Mouse (Mus musculus): ENCODE measurements around the gene Hps4. TPM values are rescaled to one million over a fixed set of nuclear protein-coding genes. Genes with fewer than 3 reads are reported as not detected.

The Hps4 gene
- total and polyA plus RNA-seq, 2 experiments, result 12.3 to 30.9 TPM

DNA sequence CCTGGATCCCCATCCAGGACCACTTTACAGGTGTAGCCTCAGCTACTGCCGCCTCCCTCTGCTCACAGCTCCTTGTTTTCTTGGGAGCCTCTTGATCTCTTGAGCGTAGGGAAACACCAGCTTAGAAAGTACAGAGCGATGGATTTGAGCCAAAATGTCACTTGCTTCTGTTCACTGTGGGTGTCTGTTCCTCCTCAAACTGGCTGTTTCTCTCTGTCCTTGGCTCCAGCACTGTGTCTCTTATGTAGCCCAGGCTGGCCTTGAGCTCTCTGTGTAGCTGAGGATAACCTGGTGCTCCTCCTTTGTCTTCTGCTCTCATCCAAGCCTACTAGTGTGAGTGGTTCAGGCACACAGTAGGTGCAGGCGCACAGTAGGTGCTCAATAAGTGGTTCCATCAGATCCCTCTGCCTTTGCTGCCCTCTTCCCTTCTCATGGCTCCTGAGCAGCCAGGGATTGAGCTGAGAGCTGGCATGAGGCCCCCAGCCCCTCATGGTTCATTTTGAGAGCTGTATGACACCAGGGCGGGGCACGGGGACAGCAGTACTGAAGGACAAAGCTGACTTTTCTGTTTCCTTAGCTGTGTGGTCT is 42.1 kb upstream of the Hps4 start:
- no peak overlapping the region for H3K4me3 ChIP-seq (ENCODE audit: insufficient read depth, low read depth, low read length)
- H3K27me3 ChIP-seq (ENCODE audit: control insufficient read depth, insufficient read depth, low read length), result no peaks in the 10 kb centered on the region
- H3K27ac ChIP-seq (replicated peaks; ENCODE audit: insufficient read depth, low read depth, low read length), result no peak overlapping the region
- no peak for TF ChIP-seq POLR2A (IDR thresholded peaks at IDR 0.05; ENCODE audit: extremely low read depth, insufficient read depth, low read length)
- TF ChIP-seq CTCF (IDR thresholded peaks at IDR 0.05; ENCODE audit: low read depth, low read length), result no peak
- H3K36me3 ChIP-seq (ENCODE audit: control insufficient read depth, insufficient read depth, low read length), result no peaks in the 10 kb centered on the region
- DNase-seq (ENCODE audit: extremely low read depth, low read depth, low spot score), result peak; percentile 27
- H3K79me2 ChIP-seq (ENCODE audit: control insufficient read depth, insufficient read depth, low read length), result peaks cover 29% of the 10 kb centered on the region
- H3K9ac ChIP-seq (ENCODE audit: low read depth, low read length), result no peak overlapping the region
- WGBS, result 86% methylated on average over 6 of the region's 6 CpGs
- peaks cover 57% of the 10 kb centered on the region for H3K4me1 ChIP-seq (ENCODE audit: control insufficient read depth, insufficient read depth, low read length)

DNA sequence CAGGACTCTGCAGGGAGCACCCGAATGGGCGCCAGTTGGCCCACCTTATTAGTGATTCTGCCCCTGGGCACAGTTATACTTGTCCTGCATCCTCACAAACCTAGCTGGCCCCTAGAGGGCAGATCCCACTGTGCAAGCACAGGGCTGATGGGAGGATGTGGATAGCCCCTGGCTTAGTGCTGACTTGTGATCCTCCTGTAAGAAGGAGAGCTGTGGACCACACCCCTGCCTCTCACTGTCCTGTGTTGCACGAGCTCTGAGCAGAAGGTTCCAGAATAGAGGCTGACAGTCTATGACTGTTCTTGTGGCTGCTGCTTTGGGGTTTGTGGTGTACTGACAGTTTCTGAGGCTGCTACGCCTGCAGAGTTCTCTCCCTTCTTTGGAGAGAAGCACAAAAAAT is 41.2 kb upstream of the Hps4 start:
- Histone ChIP-seq H3K27me3 (ENCODE audit: control insufficient read depth, insufficient read depth, low read length) (no peaks in the 10 kb centered on the region), H3K79me2 (ENCODE audit: control insufficient read depth, insufficient read depth, low read length) (peaks cover 27% of the 10 kb centered on the region), H3K4me3 (ENCODE audit: insufficient read depth, low read depth, low read length) (no peak overlapping the region), H3K4me1 (ENCODE audit: control insufficient read depth, insufficient read depth, low read length) (peaks cover 50% of the 10 kb centered on the region), H3K9ac (ENCODE audit: low read depth, low read length) (peak overlapping the region; percentile 27; the same call in 1 of the 2 replicates), H3K36me3 (ENCODE audit: control insufficient read depth, insufficient read depth, low read length) (no peaks in the 10 kb centered on the region), H3K27ac (replicated peaks; ENCODE audit: insufficient read depth, low read depth, low read length) (peak overlapping the region; percentile 62)
- no peak for TF ChIP-seq POLR2A (IDR thresholded peaks at IDR 0.05; ENCODE audit: extremely low read depth, insufficient read depth, low read length)
- TF ChIP-seq CTCF (IDR thresholded peaks at IDR 0.05; ENCODE audit: low read depth, low read length), result peak; percentile 28; the same call in 1 of the 2 replicates
- WGBS, result 61% methylated on average over 4 of the region's 4 CpGs
- no peak for DNase-seq (ENCODE audit: extremely low read depth, low read depth, low spot score)

DNA sequence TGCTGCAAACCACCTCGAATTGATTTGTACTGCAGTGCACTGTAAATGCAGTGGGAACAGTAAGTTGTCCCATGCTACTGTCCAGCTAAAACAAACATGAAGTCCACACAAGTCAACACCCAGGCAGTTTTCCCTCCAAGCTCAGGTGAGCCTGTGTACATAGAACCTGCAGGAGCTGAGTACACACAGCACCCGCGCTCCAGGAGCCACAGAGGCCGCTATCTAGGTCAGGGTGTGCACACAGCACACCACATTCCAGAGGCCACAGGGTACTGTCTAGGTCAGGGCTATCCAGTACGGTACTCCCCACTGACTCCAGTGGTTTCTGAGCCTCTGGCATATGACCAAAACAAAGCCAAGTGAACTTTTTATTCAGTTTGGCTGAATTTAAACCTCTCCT is 40.6 kb upstream of the Hps4 start:
- Histone ChIP-seq H3K27me3 (ENCODE audit: control insufficient read depth, insufficient read depth, low read length) (no peaks in the 10 kb centered on the region), H3K4me3 (ENCODE audit: insufficient read depth, low read depth, low read length) (no peak overlapping the region), H3K9ac (ENCODE audit: low read depth, low read length) (0 out of 2 replicates have a peak overlapping the region, but pooled peaks have one; percentile 22), H3K27ac (replicated peaks; ENCODE audit: insufficient read depth, low read depth, low read length) (peak overlapping the region; percentile 64), H3K4me1 (ENCODE audit: control insufficient read depth, insufficient read depth, low read length) (peaks cover 44% of the 10 kb centered on the region), H3K36me3 (ENCODE audit: control insufficient read depth, insufficient read depth, low read length) (no peaks in the 10 kb centered on the region), H3K79me2 (ENCODE audit: control insufficient read depth, insufficient read depth, low read length) (peaks cover 21% of the 10 kb centered on the region)
- whole genome bisulfite sequencing, result 10% methylated on average over 5 of the region's 5 CpGs
- TF ChIP-seq POLR2A (IDR thresholded peaks at IDR 0.05; ENCODE audit: extremely low read depth, insufficient read depth, low read length) (no peak), CTCF (IDR thresholded peaks at IDR 0.05; ENCODE audit: low read depth, low read length) (no peak)
- DNase-seq (ENCODE audit: extremely low read depth, low read depth, low spot score), result peak; percentile 100

DNA sequence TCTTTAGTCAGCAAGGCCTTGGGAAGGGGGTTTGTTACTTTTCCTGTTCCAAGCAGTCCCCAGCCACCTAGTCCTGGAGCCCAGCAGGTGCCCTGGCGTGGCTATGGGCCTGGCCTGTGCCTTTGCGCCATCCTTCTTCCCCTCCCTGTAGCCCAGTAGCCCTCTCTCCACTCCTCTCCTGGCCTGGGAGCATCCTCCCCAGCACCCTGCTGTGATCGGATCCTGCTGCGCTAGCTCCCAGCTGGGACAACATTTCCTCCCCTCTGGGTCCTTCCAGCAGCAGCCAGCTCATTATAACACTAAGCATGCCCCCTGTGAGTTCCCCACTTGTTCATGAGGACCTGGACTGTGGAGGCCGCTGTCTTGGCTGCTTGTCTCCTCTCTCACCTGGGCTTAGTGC is 37.0 kb upstream of the Hps4 start:
- TF ChIP-seq POLR2A (IDR thresholded peaks at IDR 0.05; ENCODE audit: extremely low read depth, insufficient read depth, low read length) (no peak), CTCF (IDR thresholded peaks at IDR 0.05; ENCODE audit: low read depth, low read length) (no peak)
- Histone ChIP-seq H3K9ac (ENCODE audit: low read depth, low read length) (no peak overlapping the region), H3K4me3 (ENCODE audit: insufficient read depth, low read depth, low read length) (no peak overlapping the region), H3K4me1 (ENCODE audit: control insufficient read depth, insufficient read depth, low read length) (peaks cover 16% of the 10 kb centered on the region), H3K27ac (replicated peaks; ENCODE audit: insufficient read depth, low read depth, low read length) (no peak overlapping the region), H3K79me2 (ENCODE audit: control insufficient read depth, insufficient read depth, low read length) (peaks cover 9% of the 10 kb centered on the region; the same call in 1 of the 2 replicates), H3K27me3 (ENCODE audit: control insufficient read depth, insufficient read depth, low read length) (no peaks in the 10 kb centered on the region), H3K36me3 (ENCODE audit: control insufficient read depth, insufficient read depth, low read length) (peaks cover 6% of the 10 kb centered on the region; the same call in 1 of the 2 replicates)
- WGBS, result 96% methylated on average over 5 of the region's 5 CpGs
- no peak for DNase-seq (ENCODE audit: extremely low read depth, low read depth, low spot score)

DNA sequence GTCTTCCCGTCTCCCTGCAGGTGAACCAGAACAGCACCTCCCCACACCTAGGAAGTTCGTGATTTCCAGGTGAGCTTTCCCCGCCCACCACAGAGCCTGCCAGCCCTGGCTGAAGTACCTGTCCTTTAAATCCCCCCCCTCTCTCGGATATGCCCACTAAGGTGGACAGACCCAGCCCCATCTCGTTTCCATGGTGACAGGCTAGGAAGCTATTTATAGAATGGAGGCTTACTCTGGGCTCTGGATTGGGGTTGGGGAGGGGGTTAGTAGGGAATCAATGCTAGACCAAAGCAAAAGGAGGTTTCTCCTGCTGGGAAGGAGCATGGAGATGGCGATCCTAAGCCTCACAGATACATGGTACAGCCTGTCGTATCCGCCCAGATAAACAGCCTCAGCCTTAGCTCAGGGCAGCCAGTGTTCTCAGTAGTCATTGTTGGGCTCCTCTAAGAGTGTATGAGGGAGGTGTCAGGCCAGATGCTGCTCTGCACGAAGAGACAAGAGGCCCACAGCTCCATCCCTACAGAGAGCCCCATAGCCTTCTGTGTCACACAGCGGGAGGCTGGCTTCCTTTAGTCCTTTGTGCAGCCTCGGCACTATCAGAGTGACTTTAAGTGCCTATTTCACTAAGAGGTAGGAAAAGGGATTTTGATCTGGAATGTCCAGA is 29.5 kb upstream of the Hps4 start:
- Histone ChIP-seq H3K4me3 (ENCODE audit: insufficient read depth, low read depth, low read length) (no peak overlapping the region), H3K4me1 (ENCODE audit: control insufficient read depth, insufficient read depth, low read length) (no peaks in the 10 kb centered on the region), H3K79me2 (ENCODE audit: control insufficient read depth, insufficient read depth, low read length) (no peaks in the 10 kb centered on the region), H3K27ac (replicated peaks; ENCODE audit: insufficient read depth, low read depth, low read length) (no peak overlapping the region), H3K27me3 (ENCODE audit: control insufficient read depth, insufficient read depth, low read length) (no peaks in the 10 kb centered on the region), H3K36me3 (ENCODE audit: control insufficient read depth, insufficient read depth, low read length) (peaks cover 17% of the 10 kb centered on the region), H3K9ac (ENCODE audit: low read depth, low read length) (no peak overlapping the region)
- DNase-seq (ENCODE audit: extremely low read depth, low read depth, low spot score), result no peak
- WGBS, result 84% methylated on average over 11 of the region's 11 CpGs
- TF ChIP-seq CTCF (IDR thresholded peaks at IDR 0.05; ENCODE audit: low read depth, low read length), result no peak
- TF ChIP-seq POLR2A (IDR thresholded peaks at IDR 0.05; ENCODE audit: extremely low read depth, insufficient read depth, low read length), result no peak

DNA sequence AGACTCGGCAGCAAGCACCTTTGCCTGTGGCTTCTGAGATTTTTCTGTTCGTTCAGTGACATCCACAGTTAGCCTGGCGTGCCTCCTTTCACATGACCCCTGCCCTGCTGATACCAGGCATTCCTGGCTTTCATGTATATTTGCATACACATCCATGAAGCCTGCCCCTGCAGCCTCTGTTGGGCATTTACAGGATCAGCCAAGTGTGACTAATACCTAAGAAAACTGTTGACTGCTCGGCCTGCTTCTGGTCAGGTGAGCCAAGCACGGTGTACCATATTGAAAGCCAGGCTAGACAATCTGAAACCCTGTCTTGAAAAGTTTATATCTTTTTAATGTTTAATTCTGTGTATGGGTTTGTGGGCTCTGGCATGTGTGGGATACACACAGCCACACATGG is 26.4 kb upstream of the Hps4 start:
- WGBS, result 75% methylated on average over 5 of the region's 5 CpGs
- TF ChIP-seq CTCF (IDR thresholded peaks at IDR 0.05; ENCODE audit: low read depth, low read length), result no peak
- TF ChIP-seq POLR2A (IDR thresholded peaks at IDR 0.05; ENCODE audit: extremely low read depth, insufficient read depth, low read length), result no peak
- Histone ChIP-seq H3K79me2 (ENCODE audit: control insufficient read depth, insufficient read depth, low read length) (no peaks in the 10 kb centered on the region), H3K9ac (ENCODE audit: low read depth, low read length) (no peak overlapping the region), H3K27me3 (ENCODE audit: control insufficient read depth, insufficient read depth, low read length) (no peaks in the 10 kb centered on the region), H3K36me3 (ENCODE audit: control insufficient read depth, insufficient read depth, low read length) (peaks cover 9% of the 10 kb centered on the region), H3K4me3 (ENCODE audit: insufficient read depth, low read depth, low read length) (no peak overlapping the region), H3K27ac (replicated peaks; ENCODE audit: insufficient read depth, low read depth, low read length) (no peak overlapping the region), H3K4me1 (ENCODE audit: control insufficient read depth, insufficient read depth, low read length) (no peaks in the 10 kb centered on the region)
- no peak for DNase-seq (ENCODE audit: extremely low read depth, low read depth, low spot score)
